Mouse (Mus musculus) midbrain, embryonic 16.5 days (tissue): ENCODE data around the gene Spib. TPM values are rescaled to one million over a fixed set of nuclear protein-coding genes. Genes with fewer than 3 reads are reported as not detected.

Experiments used
- ATAC-seq: fragments of 200-750 bp; cut with Nextera tagmentation; 2 replicates; pipeline ENCODE4 v1.8.0; 2017; ENCODE audit warnings: moderate TSS enrichment
- H3K27ac ChIP-seq: fragments of 300-500 bp; sonication (generic); 2 replicates; pipeline ENCODE4 v1.5.1; 2014; ENCODE audit warnings: mild to moderate bottlenecking, low read length, mixed read lengths
- H3K27me3 ChIP-seq: fragments of 300-500 bp; sonication (generic); 2 replicates; pipeline ENCODE4 v1.6.1; 2014; ENCODE audit warnings: low read depth, low read length, mixed read lengths; ENCODE audit not compliant: control insufficient read depth, insufficient read depth
- H3K36me3 ChIP-seq: fragments of 300-500 bp; sonication (generic); 2 replicates; pipeline ENCODE4 v1.6.1; 2014; ENCODE audit warnings: mild to moderate bottlenecking, low read length, moderate library complexity, mixed read lengths; ENCODE audit not compliant: control insufficient read depth, insufficient read depth
- H3K4me1 ChIP-seq: fragments of 300-500 bp; sonication (generic); 2 replicates; pipeline ENCODE4 v1.6.1; 2014; ENCODE audit warnings: mild to moderate bottlenecking, low read length, mixed read lengths; ENCODE audit not compliant: control insufficient read depth, insufficient read depth
- H3K4me2 ChIP-seq: fragments of 300-500 bp; sonication (generic); 2 replicates; pipeline ENCODE4 v1.6.1; 2014; ENCODE audit warnings: mild to moderate bottlenecking, low read length, mixed read lengths
- H3K4me3 ChIP-seq: fragments of 300-500 bp; sonication (generic); 2 replicates; pipeline ENCODE4 v1.5.1; 2014; ENCODE audit warnings: low read depth, mild to moderate bottlenecking, low read length, moderate library complexity, mixed read lengths
- H3K9ac ChIP-seq: fragments of 300-500 bp; sonication (generic); 2 replicates; pipeline ENCODE4 v1.6.1; 2014; ENCODE audit warnings: low read depth, low read length, mixed read lengths
- H3K9me3 ChIP-seq: fragments of 300-500 bp; sonication (generic); replicated peaks from 2 replicates; pipeline ENCODE4 v1.6.1; 2014; ENCODE audit warnings: mild to moderate bottlenecking, low read length, mixed read lengths; ENCODE audit not compliant: control insufficient read depth, poor library complexity, severe bottlenecking
- WGBS: fragments of 180-500 bp; shearing (Covaris S2); extraction: QIAGEN DNeasy Blood & Tissue Kit; methylation state at CpG from one replicate; pipeline ENCODE4 v1.1.7; 2014; 5-methylcytosine and 5-hydroxymethylcytosine counted together
- microRNA-seq: library from miRNA; unstranded; fragments of <30 nt; microRNA quantifications from one replicate; pipeline ENCODE4, GENCODE M21; 2017
- polyA plus RNA-seq: library from polyadenylated mRNA; unstranded; fragments of >200 nt; fragmentation: Nextera tagmentation; extraction: Ambion mirVana; gene quantifications from 2 replicates; pipeline ENCODE4 v1.2.1, GENCODE M21; 2015

Gene Spib
- polyA plus RNA-seq, 1 experiment from 2014 or later = not detected

DNA sequence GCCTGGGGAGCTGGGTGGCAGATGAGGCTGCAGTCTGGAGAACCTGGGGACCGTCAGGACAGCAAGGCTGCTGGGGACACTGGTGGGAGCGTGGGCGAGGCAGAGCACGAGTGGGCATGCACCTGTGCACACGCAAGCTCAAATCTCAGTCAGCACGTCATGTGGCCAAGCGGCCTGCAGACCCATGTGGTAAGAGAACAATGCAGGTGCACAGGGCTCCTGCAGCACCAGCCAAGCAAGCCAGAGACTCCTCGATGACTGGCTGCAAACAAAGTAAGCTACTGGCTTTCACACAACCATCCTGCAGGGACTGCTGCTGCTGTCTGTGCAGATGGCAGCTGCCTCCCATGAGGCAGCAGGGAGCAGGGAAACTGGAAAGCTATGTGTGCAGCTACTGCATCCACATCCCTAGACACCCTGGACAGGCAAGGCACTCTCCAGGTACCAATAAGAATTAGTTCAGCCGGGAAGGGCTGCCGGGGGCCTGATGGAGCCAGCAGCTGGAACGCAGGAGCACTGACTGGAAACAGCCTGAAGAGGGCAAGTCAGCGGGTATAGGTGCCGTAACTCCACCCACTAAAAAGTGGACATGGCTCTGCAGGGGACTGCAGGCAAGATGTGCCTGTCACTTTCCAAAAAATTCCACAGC lies 44.8 kb downstream of the Spib start:
- Histone ChIP-seq H3K9ac (no peak overlapping the region), H3K4me1 (no peaks in the 10 kb centered on the region), H3K27me3 (peaks cover 3% of the 10 kb centered on the region), H3K4me3 (no peak overlapping the region), H3K27ac (no peak overlapping the region), H3K36me3 (peaks cover 30% of the 10 kb centered on the region), H3K9me3 (no peaks in the 10 kb centered on the region), H3K4me2 (no peak overlapping the region)
- ATAC-seq = no peak
- WGBS = 63% methylated on average over 13 of the region's 13 CpGs

DNA sequence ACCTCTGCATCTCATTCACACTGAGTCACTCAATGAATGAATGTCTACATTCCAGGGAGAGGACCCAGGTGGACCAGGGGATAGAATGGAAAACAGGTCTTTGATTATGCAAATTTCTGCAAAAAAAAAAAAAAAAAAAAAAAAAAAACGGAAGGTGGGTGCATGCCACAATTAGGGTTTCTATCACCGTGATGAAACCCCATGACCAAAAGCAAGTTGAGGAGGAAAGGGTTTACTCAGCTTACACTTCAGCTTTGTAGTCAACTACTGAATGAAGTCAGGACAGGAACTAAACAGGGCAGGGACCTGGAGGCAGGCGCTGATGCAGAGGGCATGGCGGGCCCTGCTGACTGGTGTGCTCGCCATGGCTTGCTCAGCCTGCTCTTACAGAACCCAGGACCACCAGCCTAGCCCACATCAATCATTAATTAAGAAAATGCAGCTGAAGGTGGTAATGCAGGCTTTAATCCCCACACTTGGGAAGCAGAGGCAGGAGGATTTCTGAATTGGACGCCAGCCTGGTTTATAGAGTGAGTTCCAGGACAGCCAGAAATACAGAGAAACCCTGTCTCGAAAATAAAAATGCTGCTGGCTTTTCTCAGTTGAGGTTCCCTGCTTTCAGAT lies 46.2 kb downstream of the Spib start:
- Histone ChIP-seq H3K9me3 (no peaks in the 10 kb centered on the region), H3K27me3 (peaks cover 3% of the 10 kb centered on the region), H3K4me2 (no peak overlapping the region), H3K9ac (no peak overlapping the region), H3K36me3 (peaks cover 19% of the 10 kb centered on the region), H3K4me1 (no peaks in the 10 kb centered on the region), H3K27ac (no peak overlapping the region), H3K4me3 (no peak overlapping the region)
- peak; percentile 66; the same call in 1 of the 2 replicates for ATAC-seq
- WGBS = 72% methylated on average over 7 of the region's 7 CpGs

DNA sequence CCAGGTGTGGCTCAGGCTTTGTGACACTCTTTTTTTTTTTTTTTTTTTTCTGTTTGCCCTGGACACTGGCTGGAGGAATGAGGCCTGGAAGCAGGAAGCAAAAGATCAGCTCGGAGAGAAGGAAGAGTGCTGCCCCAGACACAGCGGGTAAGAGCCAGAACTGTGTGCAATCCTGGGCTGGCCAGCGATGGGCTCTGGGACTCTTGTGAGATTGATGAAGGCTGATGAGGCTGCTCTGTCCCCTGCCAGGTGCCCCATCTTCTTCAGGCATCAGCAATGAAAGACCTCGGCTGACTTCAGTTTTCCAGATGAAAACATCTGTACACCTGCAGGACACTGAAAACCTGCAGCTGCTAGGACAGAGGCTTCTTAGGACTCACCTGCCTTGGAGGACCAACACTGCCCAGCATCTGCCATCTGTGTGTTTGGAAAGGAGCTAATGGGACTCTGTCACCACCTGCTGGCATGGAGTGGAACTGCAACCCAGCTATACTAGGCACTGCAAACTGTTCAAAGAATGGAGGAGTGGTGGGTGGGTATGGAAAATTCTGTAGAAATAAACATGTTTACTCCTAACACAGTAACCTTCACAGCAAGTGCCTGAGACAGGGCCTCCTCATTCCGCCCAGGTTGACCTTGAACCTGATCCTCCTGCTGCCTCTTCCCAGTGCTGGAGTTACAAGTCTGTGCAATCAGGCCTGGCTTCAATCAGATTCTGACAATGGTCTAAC lies 46.9 kb downstream of the Spib start:
- Histone ChIP-seq H3K4me2 (no peak overlapping the region), H3K27me3 (peaks cover 3% of the 10 kb centered on the region), H3K9me3 (no peaks in the 10 kb centered on the region), H3K27ac (no peak overlapping the region), H3K4me1 (no peaks in the 10 kb centered on the region), H3K9ac (no peak overlapping the region), H3K4me3 (no peak overlapping the region), H3K36me3 (peaks cover 13% of the 10 kb centered on the region)
- WGBS = 33% methylated on average over 5 of the region's 5 CpGs
- ATAC-seq = peak; percentile 84

DNA sequence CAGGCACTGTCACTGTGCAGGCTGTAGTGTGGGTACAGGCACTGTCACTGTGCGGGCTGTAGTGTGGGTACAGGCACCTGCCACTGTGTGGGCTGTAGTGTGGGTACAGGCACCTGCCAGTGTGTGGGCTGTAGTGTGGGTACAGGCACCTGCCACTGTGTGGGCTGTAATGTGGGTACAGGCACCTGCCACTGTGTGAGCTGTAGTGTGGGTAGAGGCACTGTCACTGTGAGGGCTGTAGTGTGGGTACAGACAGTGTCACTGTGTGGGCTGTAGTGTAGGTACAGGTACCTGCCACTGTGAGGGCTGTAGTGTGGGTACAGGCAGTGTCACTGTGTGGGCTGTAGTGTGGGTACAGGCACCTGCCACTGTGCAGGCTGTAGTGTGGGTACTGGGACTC lies 47.8 kb downstream of the Spib start:
- Histone ChIP-seq H3K36me3 (peaks cover 8% of the 10 kb centered on the region), H3K9me3 (no peaks in the 10 kb centered on the region), H3K4me2 (no peak overlapping the region), H3K27me3 (peaks cover 3% of the 10 kb centered on the region), H3K4me3 (no peak overlapping the region), H3K27ac (no peak overlapping the region), H3K9ac (no peak overlapping the region), H3K4me1 (no peaks in the 10 kb centered on the region)
- WGBS = 100% methylated on average over 1 of the region's 1 CpGs
- ATAC-seq = no peak

DNA sequence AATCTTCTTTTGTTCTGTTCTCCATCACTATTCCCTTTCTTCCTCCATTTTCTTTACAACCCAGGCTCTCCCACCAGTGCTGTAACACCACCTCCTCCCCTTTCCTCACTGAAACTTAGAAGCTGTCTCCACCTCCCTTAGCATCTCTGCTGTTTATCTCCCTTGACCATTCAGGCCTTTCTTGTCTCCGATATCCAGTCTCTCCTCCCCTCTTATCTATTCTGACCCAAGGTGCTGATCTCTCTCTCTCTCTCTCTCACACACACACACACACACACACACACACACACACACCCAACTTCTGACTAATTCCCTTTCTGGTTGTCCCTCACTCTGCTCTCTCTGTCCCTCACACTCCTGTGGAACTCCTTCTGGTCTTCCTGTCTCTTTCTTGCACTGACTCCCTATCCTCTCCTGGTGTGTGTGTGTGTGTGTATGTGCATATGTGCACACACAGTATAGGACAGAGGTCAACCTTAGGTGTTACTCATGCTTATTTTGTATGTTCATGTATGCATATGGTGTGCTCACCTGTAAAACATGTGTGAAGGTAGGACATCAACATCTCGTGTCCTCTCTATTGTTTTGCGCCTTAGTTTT lies 48.9 kb downstream of the Spib start:
- H3K27ac ChIP-seq = no peak overlapping the region
- no peaks in the 10 kb centered on the region for H3K4me1 ChIP-seq
- 0 out of 2 replicates have a peak overlapping the region, but pooled peaks have one; percentile 38 for H3K9ac ChIP-seq
- H3K27me3 ChIP-seq = peaks cover 3% of the 10 kb centered on the region
- H3K4me3 ChIP-seq = no peak overlapping the region
- no peak overlapping the region for H3K4me2 ChIP-seq
- no peaks in the 10 kb centered on the region for H3K9me3 ChIP-seq
- no peaks in the 10 kb centered on the region for H3K36me3 ChIP-seq
- WGBS = 81% methylated on average over 3 of the region's 3 CpGs
- no peak for ATAC-seq

Small RNA genes within 50 kb of the gene (microRNA-seq; reads per million reads assigned to microRNA genes)
- not detected for gene Mir7053

Other genes with a start within 250 kb of the Spib start
- gene Clec11a, start 225.2 kb downstream of the Spib start, polyA plus RNA-seq = 4.0 and 4.2 TPM in 2 replicates
- gene Shank1, start 221.8 kb downstream of the Spib start, polyA plus RNA-seq = 35.6 and 36.8 TPM in 2 replicates
- gene Syt3, start 148.0 kb downstream of the Spib start, polyA plus RNA-seq = 57.4 and 73.2 TPM in 2 replicates
- 2.0 and 3.6 TPM in 2 replicates for gene 1700008O03Rik, start 146.3 kb downstream of the Spib start, polyA plus RNA-seq
- gene Lrrc4b, start 103.1 kb downstream of the Spib start, polyA plus RNA-seq = 14.3 and 15.9 TPM in 2 replicates
- 3.9 and 4.2 TPM in 2 replicates for gene Aspdh, start 66.7 kb downstream of the Spib start, polyA plus RNA-seq
- gene Josd2, start 64.1 kb downstream of the Spib start, polyA plus RNA-seq = 39.5 and 39.6 TPM in 2 replicates
- 121 and 137 TPM in 2 replicates for gene Emc10, start 35.5 kb downstream of the Spib start, polyA plus RNA-seq
- 24.2 and 29.8 TPM in 2 replicates for gene Fam71e1, start 35.5 kb downstream of the Spib start, polyA plus RNA-seq
- 0.16 and 0.17 TPM in 2 replicates for gene Mybpc2, start 7.4 kb downstream of the Spib start, polyA plus RNA-seq
- 19.4 and 20.1 TPM in 2 replicates for gene Pold1, start 16.8 kb upstream of the Spib start, polyA plus RNA-seq
- gene Nr1h2, start 21.9 kb upstream of the Spib start, polyA plus RNA-seq = 54.1 and 58.1 TPM in 2 replicates
- 0.77 and 1.9 TPM in 2 replicates for gene Napsa, start 40.3 kb upstream of the Spib start, polyA plus RNA-seq
- 5.5 and 6.4 TPM in 2 replicates for gene Kcnc3, start 58.6 kb upstream of the Spib start, polyA plus RNA-seq
- 2.9 and 3.3 TPM in 2 replicates for gene Myh14, start 138.8 kb upstream of the Spib start, polyA plus RNA-seq
- gene Izumo2, start 176.7 kb upstream of the Spib start, polyA plus RNA-seq = not detected in 2 replicates
- 27.3 and 27.9 TPM in 2 replicates for gene Vrk3, start 216.3 kb upstream of the Spib start, polyA plus RNA-seq
- 1.2 and 1.8 TPM in 2 replicates for gene Zfp473, start 219.0 kb upstream of the Spib start, polyA plus RNA-seq